10 mouse cellular contexts compared by ENCODE assay signal in genomic region chrX:103183536-103183935, GRCm38 (mm10). TPM values are rescaled to one million over a fixed set of nuclear protein-coding genes. Genes with fewer than 3 reads are reported as not detected.
DNase-seq lines count a peak whose midpoint lies in the region; ATAC-seq lines count a peak whose summit lies in the region.
"Had no signal": no experiment of that assay in that cellular context is flagged by ENCODE, and none has a peak within 500 bp of the region (broad histone marks: within the 10 kb centered on the region; RNA-seq: fewer than 3 reads in every experiment).

No protein-coding gene starts in this region.

- no peak overlapping the region for H3K27ac ChIP-seq in hindbrain, embryonic 11.5 days (ENCODE audit: low read depth, low read length)
- no peak overlapping the region for H3K27ac ChIP-seq in hindbrain, embryonic 10.5 days
- H3K27ac ChIP-seq in hindbrain, embryonic 12.5 days = no peak overlapping the region
- H3K27ac ChIP-seq: lung, embryonic 15.5 days had no signal

- H3K4me1 ChIP-seq in hindbrain, embryonic 11.5 days (replicated peaks; ENCODE audit: control insufficient read depth, insufficient read depth, low read length) = no peaks in the 10 kb centered on the region
- no peaks in the 10 kb centered on the region for H3K4me1 ChIP-seq in hindbrain, embryonic 10.5 days (replicated peaks)
- H3K4me1 ChIP-seq in hindbrain, embryonic 12.5 days = no peaks in the 10 kb centered on the region
- H3K4me1 ChIP-seq: lung, embryonic 15.5 days had no signal

- ATAC-seq in hindbrain, embryonic 11.5 days (ENCODE audit: low FRiP score) = no peak
- ATAC-seq in hindbrain, embryonic 12.5 days (ENCODE audit: low FRiP score) = no peak

- no peaks in the 10 kb centered on the region for H3K36me3 ChIP-seq in hindbrain, embryonic 11.5 days (ENCODE audit: control insufficient read depth, insufficient read depth, low read length)
- H3K36me3 ChIP-seq in hindbrain, embryonic 10.5 days = no peaks in the 10 kb centered on the region
- H3K36me3 ChIP-seq in hindbrain, embryonic 12.5 days = no peaks in the 10 kb centered on the region
- H3K36me3 ChIP-seq: lung, embryonic 15.5 days had no signal

- peaks cover 9% of the 10 kb centered on the region for H3K27me3 ChIP-seq in hindbrain, embryonic 11.5 days (ENCODE audit: control insufficient read depth, insufficient read depth, low read length)
- peaks cover 70% of the 10 kb centered on the region for H3K27me3 ChIP-seq in hindbrain, embryonic 10.5 days (ENCODE audit: insufficient read depth, poor library complexity, severe bottlenecking)
- peaks cover 26% of the 10 kb centered on the region for H3K27me3 ChIP-seq in hindbrain, embryonic 12.5 days

- H3K4me3 ChIP-seq in hindbrain, embryonic 11.5 days (ENCODE audit: low read depth, low read length) = no peak overlapping the region
- H3K4me3 ChIP-seq in hindbrain, embryonic 10.5 days = no peak overlapping the region
- no peak overlapping the region for H3K4me3 ChIP-seq in hindbrain, embryonic 12.5 days
- H3K4me3 ChIP-seq: lung, embryonic 15.5 days had no signal

- H3K9ac ChIP-seq in hindbrain, embryonic 11.5 days (ENCODE audit: low read depth, low read length) = no peak overlapping the region
- no peak overlapping the region for H3K9ac ChIP-seq in hindbrain, embryonic 12.5 days
- H3K9ac ChIP-seq: lung, embryonic 15.5 days had no signal

- DNase-seq in hindbrain, embryonic 11.5 days (ENCODE audit: low spot score) = peak; percentile 33
- DNase-seq in hindbrain, embryonic 10.5 days (ENCODE audit: low spot score) = no peak
- peak; percentile 14 for DNase-seq in right cerebral cortex, postnatal 14 days
- no peak for DNase-seq in right cerebral cortex, postnatal 25 days
- no peak for DNase-seq in yolk sac, embryonic 10.5 days (ENCODE audit: low spot score)
- no peak for DNase-seq in lung, postnatal 10 days
- DNase-seq in heart, postnatal 4 days = no peak

- H3K9me3 ChIP-seq in hindbrain, embryonic 11.5 days (ENCODE audit: control insufficient read depth, low read length) = no peaks in the 10 kb centered on the region
- no peaks in the 10 kb centered on the region for H3K9me3 ChIP-seq in hindbrain, embryonic 10.5 days
- H3K9me3 ChIP-seq in hindbrain, embryonic 12.5 days (replicated peaks) = no peaks in the 10 kb centered on the region
- H3K9me3 ChIP-seq: lung, embryonic 15.5 days had no signal

- H3K4me2 ChIP-seq in hindbrain, embryonic 11.5 days (replicated peaks; ENCODE audit: low read depth, low read length) = no peak overlapping the region
- H3K4me2 ChIP-seq in hindbrain, embryonic 12.5 days (replicated peaks) = peak overlapping the region; percentile 29
- H3K4me2 ChIP-seq: lung, embryonic 15.5 days had no signal

RNA-seq across cellular contexts. Expression of gene Nap1l2, which starts 2.9 kb away (rescaled TPM):
- 20.3 and 21.5 TPM in 2 replicates for polyA plus RNA-seq in hindbrain, embryonic 11.5 days (2014; fragmentation: Nextera tagmentation; extraction: Ambion mirVana)
- 7.2 and 16.4 TPM in 2 replicates for polyA plus RNA-seq in hindbrain, embryonic 10.5 days (2016; fragmentation: Nextera tagmentation; extraction: Ambion mirVana)
- polyA plus RNA-seq in hindbrain, embryonic 12.5 days (2016; fragmentation: Nextera tagmentation; extraction: Ambion mirVana) = 40.1 and 42.2 TPM in 2 replicates
- total RNA-seq in heart, postnatal 4 days (2021) = under 1 TPM in 1 of 2 experiments, not detected in 1; 0.17 TPM
- total RNA-seq: common myeloid progenitor, adult 5-6 weeks had no signal

Comparison
In these comparisons a context has a peak if more than half of its experiments do, and no peak if none do; other contexts are left out.
1. DNase-seq: peak in hindbrain, embryonic 11.5 days (single experiment) and right cerebral cortex, postnatal 14 days (single experiment); none in hindbrain, embryonic 10.5 days (single experiment), right cerebral cortex, postnatal 25 days (single experiment), yolk sac, embryonic 10.5 days (single experiment), lung, postnatal 10 days (single experiment) and heart, postnatal 4 days (single experiment).